Mouse (Mus musculus): ENCODE measurements around the gene Gm17334. TPM values are rescaled to one million over a fixed set of nuclear protein-coding genes. Genes with fewer than 3 reads are reported as not detected.
A peak's percentile ranks its signal among the peaks of the same experiment; 100 is the strongest.

Gm17334 gene
- polyA plus RNA-seq, 1 experiment from 2014 or later: not detected

DNA sequence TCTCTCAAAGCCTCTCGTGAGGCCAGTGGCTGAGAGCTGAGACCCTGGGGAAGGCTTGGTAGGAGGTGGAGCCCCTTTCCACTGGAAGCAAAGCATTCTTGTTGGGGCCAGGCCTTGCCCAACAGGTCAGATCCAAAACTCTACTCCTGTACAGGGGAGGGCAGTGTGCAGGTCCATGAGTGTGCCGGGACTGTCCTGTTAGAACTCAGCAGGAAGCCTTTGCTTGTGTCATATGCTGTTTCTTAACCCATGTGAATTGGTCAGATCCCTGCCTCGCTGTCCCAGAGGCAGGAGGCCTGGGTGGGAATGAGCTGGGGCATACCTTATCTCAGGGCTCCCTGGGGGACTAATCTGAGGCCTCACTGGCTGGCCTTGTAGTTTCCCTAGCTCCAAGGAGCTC, 7.3 kb upstream of the Gm17334 start:
- 69% methylated on average over 3 of the region's 3 CpGs for WGBS
- no peaks in the 10 kb centered on the region for H3K9me3 ChIP-seq (ENCODE audit: control insufficient read depth, low read length)
- no peaks in the 10 kb centered on the region for H3K27me3 ChIP-seq (ENCODE audit: control insufficient read depth, insufficient read depth, low read length)
- H3K36me3 ChIP-seq (ENCODE audit: control insufficient read depth, insufficient read depth, low read length): peaks cover 15% of the 10 kb centered on the region; the same call in 1 of the 2 replicates
- H3K27ac ChIP-seq (ENCODE audit: low read depth, low read length): no peak overlapping the region
- no peaks in the 10 kb centered on the region for H3K4me1 ChIP-seq (ENCODE audit: control insufficient read depth, insufficient read depth, low read length)
- no peak overlapping the region for H3K4me3 ChIP-seq (ENCODE audit: low read length)
- ATAC-seq (ENCODE audit: low FRiP score, low TSS enrichment): no peak
- no peak overlapping the region for H3K4me2 ChIP-seq (replicated peaks; ENCODE audit: low read depth, low read length)
- H3K9ac ChIP-seq (ENCODE audit: low read depth, low read length): no peak overlapping the region

DNA sequence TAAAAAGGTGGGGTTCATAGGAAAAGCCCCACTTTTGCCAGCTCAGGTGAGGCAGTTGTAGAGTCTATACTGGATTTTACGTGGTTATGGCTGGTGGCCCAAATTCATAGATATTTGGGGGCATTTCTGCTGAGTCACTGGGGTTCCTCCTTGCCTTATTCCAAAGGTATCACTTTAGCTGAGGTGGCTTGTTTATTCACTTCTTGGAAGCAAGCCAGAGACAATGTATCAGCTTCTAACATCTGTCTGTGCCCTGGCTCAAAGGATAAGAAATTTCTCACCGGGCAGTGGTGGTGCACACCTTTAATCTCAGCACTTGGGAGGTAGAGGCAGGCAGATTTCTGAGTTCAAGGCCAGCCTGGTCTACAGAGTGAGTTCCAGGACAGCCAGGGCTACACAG, 6.8 kb upstream of the Gm17334 start:
- Histone ChIP-seq H3K4me1 (ENCODE audit: control insufficient read depth, insufficient read depth, low read length) (no peaks in the 10 kb centered on the region), H3K4me3 (ENCODE audit: low read length) (no peak overlapping the region), H3K9me3 (ENCODE audit: control insufficient read depth, low read length) (no peaks in the 10 kb centered on the region), H3K27ac (ENCODE audit: low read depth, low read length) (no peak overlapping the region), H3K4me2 (replicated peaks; ENCODE audit: low read depth, low read length) (no peak overlapping the region), H3K9ac (ENCODE audit: low read depth, low read length) (no peak overlapping the region), H3K27me3 (ENCODE audit: control insufficient read depth, insufficient read depth, low read length) (no peaks in the 10 kb centered on the region), H3K36me3 (ENCODE audit: control insufficient read depth, insufficient read depth, low read length) (peaks cover 18% of the 10 kb centered on the region; the same call in 1 of the 2 replicates)
- WGBS: 80% methylated on average over 2 of the region's 2 CpGs
- no peak for ATAC-seq (ENCODE audit: low FRiP score, low TSS enrichment)

DNA sequence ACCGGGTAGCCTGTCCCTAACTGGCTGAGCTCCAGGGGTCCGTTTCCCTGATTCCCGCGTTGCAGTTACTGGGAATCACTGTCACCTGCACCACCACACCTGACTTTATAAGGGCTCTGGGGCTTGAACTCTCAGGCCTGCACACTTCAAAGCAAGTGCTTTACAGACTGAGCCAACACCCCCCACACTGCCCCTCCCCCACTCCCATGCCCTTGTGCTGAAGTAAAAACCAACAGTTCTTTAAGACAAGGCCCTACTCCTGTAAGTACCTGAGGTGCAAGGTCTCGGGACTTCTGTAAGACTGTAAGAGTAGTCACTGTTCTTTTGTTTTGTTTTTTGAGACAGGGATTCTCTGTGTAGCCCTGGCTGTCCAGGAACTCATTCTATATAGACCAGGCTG, 5.5 kb upstream of the Gm17334 start:
- H3K9me3 ChIP-seq (ENCODE audit: control insufficient read depth, low read length): no peaks in the 10 kb centered on the region
- no peak for ATAC-seq (ENCODE audit: low FRiP score, low TSS enrichment)

DNA sequence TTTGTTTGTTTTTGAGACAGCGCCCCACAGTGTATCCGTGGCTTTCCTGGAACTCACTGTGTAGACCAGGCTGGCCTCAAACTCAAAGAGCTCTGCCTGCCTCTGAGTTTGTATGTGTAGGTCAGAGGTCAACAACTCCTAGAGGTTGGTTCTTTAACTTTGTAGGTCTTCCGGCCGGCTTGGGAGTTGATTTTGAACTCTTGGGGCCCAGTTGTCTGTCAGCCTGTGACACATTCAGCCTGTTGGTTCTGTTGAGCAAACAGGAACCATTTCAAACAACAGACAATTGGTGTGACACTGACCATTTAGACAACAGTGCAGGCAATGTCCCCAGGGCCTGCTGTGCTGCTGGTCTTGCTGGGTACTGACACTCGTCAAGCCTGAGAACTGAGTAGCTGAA, 4.7 kb upstream of the Gm17334 start:
- WGBS: 53% methylated on average over 5 of the region's 5 CpGs
- no peaks in the 10 kb centered on the region for H3K27me3 ChIP-seq (ENCODE audit: control insufficient read depth, insufficient read depth, low read length)
- no peaks in the 10 kb centered on the region for H3K4me1 ChIP-seq (ENCODE audit: control insufficient read depth, insufficient read depth, low read length)
- peaks cover 32% of the 10 kb centered on the region for H3K36me3 ChIP-seq (ENCODE audit: control insufficient read depth, insufficient read depth, low read length)
- no peak overlapping the region for H3K4me2 ChIP-seq (replicated peaks; ENCODE audit: low read depth, low read length)
- H3K9ac ChIP-seq (ENCODE audit: low read depth, low read length): no peak overlapping the region
- ATAC-seq (ENCODE audit: low FRiP score, low TSS enrichment): no peak
- H3K9me3 ChIP-seq (ENCODE audit: control insufficient read depth, low read length): no peaks in the 10 kb centered on the region
- no peak overlapping the region for H3K27ac ChIP-seq (ENCODE audit: low read depth, low read length)
- H3K4me3 ChIP-seq (ENCODE audit: low read length): no peak overlapping the region

More for the DNA sequence above, 5.5 kb upstream of the Gm17334 start:
- no peak overlapping the region for H3K4me2 ChIP-seq (replicated peaks; ENCODE audit: low read depth, low read length)
- no peak overlapping the region for H3K27ac ChIP-seq (ENCODE audit: low read depth, low read length)
- no peak overlapping the region for H3K9ac ChIP-seq (ENCODE audit: low read depth, low read length)
- H3K4me3 ChIP-seq (ENCODE audit: low read length): no peak overlapping the region
- H3K36me3 ChIP-seq (ENCODE audit: control insufficient read depth, insufficient read depth, low read length): peaks cover 31% of the 10 kb centered on the region
- no peaks in the 10 kb centered on the region for H3K27me3 ChIP-seq (ENCODE audit: control insufficient read depth, insufficient read depth, low read length)
- 65% methylated on average over 5 of the region's 5 CpGs for WGBS
- no peaks in the 10 kb centered on the region for H3K4me1 ChIP-seq (ENCODE audit: control insufficient read depth, insufficient read depth, low read length)

DNA sequence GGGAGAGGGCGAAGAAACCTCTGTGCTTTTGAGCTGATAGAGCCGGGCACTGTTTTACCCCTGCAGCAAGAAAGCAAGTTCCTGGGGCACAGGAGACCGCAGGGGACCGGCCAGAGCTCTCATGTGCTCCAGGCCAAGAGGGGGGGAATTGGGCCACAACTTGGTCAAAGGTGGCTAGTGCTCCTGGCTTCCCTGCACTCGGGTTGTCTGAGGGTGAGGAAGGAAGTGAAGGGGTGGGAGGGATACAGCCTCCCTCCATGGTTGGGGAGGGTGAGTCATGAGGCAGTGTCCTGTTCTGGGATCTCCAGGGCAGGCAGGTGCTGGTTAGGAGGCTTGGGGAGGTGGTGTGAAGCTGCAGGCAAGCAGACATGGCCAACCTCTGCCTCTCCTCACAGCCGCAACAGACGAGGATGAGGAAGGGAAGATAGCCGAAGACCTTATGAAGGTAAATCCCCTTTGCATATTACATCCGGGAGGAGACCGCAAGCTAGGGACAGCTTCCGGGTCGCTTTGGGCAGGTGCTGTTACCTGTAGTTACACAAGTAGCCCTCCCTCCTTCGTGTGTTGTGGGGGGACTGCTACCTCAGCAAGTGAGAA, 1.8 kb upstream of the Gm17334 start:
- WGBS: 86% methylated on average over 13 of the region's 13 CpGs
- no peak for ATAC-seq (ENCODE audit: low FRiP score, low TSS enrichment)
- no peak overlapping the region for H3K9ac ChIP-seq (ENCODE audit: low read depth, low read length)

DNA sequence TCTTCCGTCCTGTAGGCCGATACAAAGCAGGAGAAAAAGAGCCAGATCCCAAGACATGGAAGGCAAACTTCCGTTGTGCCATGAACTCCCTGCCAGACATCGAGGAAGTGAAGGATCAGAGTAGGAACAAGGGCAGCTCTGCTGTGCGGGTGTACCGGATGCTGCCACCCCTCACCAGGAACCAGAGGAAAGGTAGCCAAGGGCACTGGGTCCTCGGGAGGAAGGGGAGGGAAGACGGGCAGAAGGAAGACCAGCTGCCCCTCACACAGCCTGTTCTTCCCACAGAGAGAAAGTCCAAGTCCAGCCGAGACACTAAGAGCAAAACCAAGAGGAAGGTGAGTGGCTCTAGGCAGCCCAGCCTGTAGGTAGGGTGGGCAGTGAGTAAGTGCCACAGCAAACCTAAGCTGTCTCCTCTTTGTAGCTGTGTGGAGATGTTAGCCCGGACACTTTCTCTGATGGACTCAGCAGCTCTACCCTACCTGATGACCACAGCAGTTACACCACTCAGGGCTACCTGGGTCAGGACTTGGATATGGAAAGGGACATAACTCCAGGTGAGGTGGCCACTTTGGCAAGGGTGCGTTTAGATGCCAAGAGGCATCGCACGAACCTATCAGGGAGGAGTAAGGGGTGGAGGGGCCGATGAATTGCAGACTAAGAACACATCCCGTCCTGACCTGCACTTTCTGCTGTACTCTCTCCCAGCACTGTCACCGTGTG, 814 bp upstream of the Gm17334 start:
- Histone ChIP-seq H3K27me3 (ENCODE audit: control insufficient read depth, insufficient read depth, low read length) (no peaks in the 10 kb centered on the region), H3K27ac (ENCODE audit: low read depth, low read length) (no peak overlapping the region), H3K4me1 (ENCODE audit: control insufficient read depth, insufficient read depth, low read length) (peaks cover 10% of the 10 kb centered on the region; the same call in 1 of the 2 replicates), H3K36me3 (ENCODE audit: control insufficient read depth, insufficient read depth, low read length) (peaks cover 32% of the 10 kb centered on the region), H3K4me3 (ENCODE audit: low read length) (no peak overlapping the region), H3K4me2 (replicated peaks; ENCODE audit: low read depth, low read length) (no peak overlapping the region), H3K9ac (ENCODE audit: low read depth, low read length) (no peak overlapping the region), H3K9me3 (ENCODE audit: control insufficient read depth, low read length) (no peaks in the 10 kb centered on the region)
- ATAC-seq (ENCODE audit: low FRiP score, low TSS enrichment): no peak
- 90% methylated on average over 16 of the region's 16 CpGs for WGBS

More for the DNA sequence above, 1.8 kb upstream of the Gm17334 start:
- Histone ChIP-seq H3K36me3 (ENCODE audit: control insufficient read depth, insufficient read depth, low read length) (peaks cover 32% of the 10 kb centered on the region), H3K27ac (ENCODE audit: low read depth, low read length) (no peak overlapping the region), H3K27me3 (ENCODE audit: control insufficient read depth, insufficient read depth, low read length) (no peaks in the 10 kb centered on the region), H3K4me1 (ENCODE audit: control insufficient read depth, insufficient read depth, low read length) (peaks cover 6% of the 10 kb centered on the region; the same call in 1 of the 2 replicates), H3K9me3 (ENCODE audit: control insufficient read depth, low read length) (no peaks in the 10 kb centered on the region), H3K4me2 (replicated peaks; ENCODE audit: low read depth, low read length) (no peak overlapping the region), H3K4me3 (ENCODE audit: low read length) (no peak overlapping the region)

DNA sequence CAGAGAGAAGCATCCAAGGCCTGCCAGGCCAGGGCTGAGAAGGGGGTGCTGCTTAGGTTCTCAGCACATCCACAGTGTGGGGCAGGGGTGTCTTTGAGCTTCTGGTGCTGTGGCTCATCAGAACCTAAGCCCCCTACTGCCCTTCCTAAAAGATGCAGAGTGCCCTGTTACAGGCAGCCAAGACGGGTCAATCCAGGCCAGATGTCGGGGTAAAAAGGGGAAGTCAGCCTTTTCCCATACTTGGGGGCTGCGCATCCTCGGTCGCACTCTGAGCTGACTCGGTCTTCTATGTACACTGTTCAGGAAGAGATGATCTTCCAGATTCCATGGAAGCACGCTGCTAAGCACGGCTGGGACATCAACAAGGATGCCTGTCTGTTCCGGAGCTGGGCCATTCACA, 451 bp downstream of the Gm17334 start:
- H3K9ac ChIP-seq (ENCODE audit: low read depth, low read length): no peak overlapping the region
- H3K27ac ChIP-seq (ENCODE audit: low read depth, low read length): no peak overlapping the region
- H3K36me3 ChIP-seq (ENCODE audit: control insufficient read depth, insufficient read depth, low read length): peaks cover 32% of the 10 kb centered on the region
- no peak overlapping the region for H3K4me2 ChIP-seq (replicated peaks; ENCODE audit: low read depth, low read length)
- no peaks in the 10 kb centered on the region for H3K27me3 ChIP-seq (ENCODE audit: control insufficient read depth, insufficient read depth, low read length)
- H3K9me3 ChIP-seq (ENCODE audit: control insufficient read depth, low read length): no peaks in the 10 kb centered on the region
- peaks cover 10% of the 10 kb centered on the region; the same call in 1 of the 2 replicates for H3K4me1 ChIP-seq (ENCODE audit: control insufficient read depth, insufficient read depth, low read length)
- no peak for ATAC-seq (ENCODE audit: low FRiP score, low TSS enrichment)
- H3K4me3 ChIP-seq (ENCODE audit: low read length): no peak overlapping the region
- 88% methylated on average over 9 of the region's 9 CpGs for WGBS

DNA sequence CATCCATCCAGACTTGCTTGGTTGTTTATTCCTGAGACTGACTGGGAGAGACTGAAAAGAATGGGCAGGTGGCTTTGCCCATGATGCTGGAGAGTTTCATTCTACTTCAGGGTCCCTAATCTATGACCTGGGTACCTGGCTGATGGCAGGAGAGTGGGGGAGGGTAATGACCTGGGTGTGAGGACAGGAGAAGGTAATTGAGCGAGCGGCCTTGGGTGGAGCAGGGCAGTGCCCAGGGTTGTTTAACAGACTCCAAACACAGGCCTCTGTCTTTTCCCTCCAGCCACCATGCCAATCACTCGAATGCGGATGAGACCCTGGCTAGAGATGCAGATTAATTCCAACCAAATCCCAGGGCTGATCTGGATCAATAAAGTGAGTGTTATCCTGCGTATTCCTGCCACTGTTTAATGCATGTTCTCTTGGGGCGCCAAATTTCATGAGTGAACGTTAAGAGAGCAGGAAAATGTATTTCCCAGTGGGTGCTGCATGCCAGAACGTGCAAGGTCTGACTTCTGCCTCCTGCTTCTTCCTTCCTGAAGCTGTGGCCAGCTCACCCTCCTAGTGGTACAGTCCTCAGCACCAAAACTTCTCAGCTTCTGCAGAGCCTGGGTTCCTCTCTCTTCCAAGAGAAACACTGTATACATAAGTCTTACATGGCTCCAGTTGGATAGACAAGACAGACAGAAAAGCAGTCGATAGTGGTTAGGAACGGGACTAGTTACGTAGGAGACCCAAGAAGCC, 1.8 kb downstream of the Gm17334 start:
- no peak overlapping the region for H3K9ac ChIP-seq (ENCODE audit: low read depth, low read length)
- 90% methylated on average over 11 of the region's 11 CpGs for WGBS

More for the DNA sequence above, 1.8 kb downstream of the Gm17334 start:
- peaks cover 24% of the 10 kb centered on the region for H3K36me3 ChIP-seq (ENCODE audit: control insufficient read depth, insufficient read depth, low read length)
- H3K27me3 ChIP-seq (ENCODE audit: control insufficient read depth, insufficient read depth, low read length): no peaks in the 10 kb centered on the region
- no peak overlapping the region for H3K27ac ChIP-seq (ENCODE audit: low read depth, low read length)
- H3K4me3 ChIP-seq (ENCODE audit: low read length): peak overlapping the region; percentile 78
- H3K4me2 ChIP-seq (replicated peaks; ENCODE audit: low read depth, low read length): peak overlapping the region; percentile 86
- peaks cover 10% of the 10 kb centered on the region; the same call in 1 of the 2 replicates for H3K4me1 ChIP-seq (ENCODE audit: control insufficient read depth, insufficient read depth, low read length)
- no peaks in the 10 kb centered on the region for H3K9me3 ChIP-seq (ENCODE audit: control insufficient read depth, low read length)
- ATAC-seq (ENCODE audit: low FRiP score, low TSS enrichment): no peak

All from kidney, embryonic 14.5 days (tissue).